Mouse (Mus musculus): ENCODE measurements at regions not wholly inside any gene's neighbourhood (a gene's known extent, or its start where the extent isn't known, plus 50 kb on each side); places are given as distances from the start of the nearest gene placed in this dataset.

- Histone ChIP-seq H3K4me3 (replicated peaks; ENCODE audit: control insufficient read depth, low read depth, low read length) (no peak overlapping the region), H3K27ac (ENCODE audit: control insufficient read depth, insufficient read depth, low read depth, low read length, poor library complexity) (no peak overlapping the region), H3K4me1 (ENCODE audit: control insufficient read depth, insufficient read depth, low read length) (no peaks in the 10 kb centered on the region)
- 53% methylated on average over 6 of the region's 6 CpGs for WGBS
- TF ChIP-seq CTCF (IDR thresholded peaks at IDR 0.05; ENCODE audit: control insufficient read depth, insufficient read depth, low read length) (no peak), POLR2A (IDR thresholded peaks at IDR 0.05; ENCODE audit: borderline replicate concordance, control insufficient read depth, low read depth, low read length) (no peak)
These were observed 51.8 kb upstream of the Zdhhc25 start for GRCm38 (mm10) chr15:88548261-88548660.

All from bone marrow, adult 2 months (tissue).